Mouse (Mus musculus): ENCODE measurements around the gene Lax1.
"Not testable (repeated sequence)": the region's sequence is repeated elsewhere in the genome, so short reads cannot be mapped to it uniquely, and the experiment has no call there.

Lax1 gene

DNA sequence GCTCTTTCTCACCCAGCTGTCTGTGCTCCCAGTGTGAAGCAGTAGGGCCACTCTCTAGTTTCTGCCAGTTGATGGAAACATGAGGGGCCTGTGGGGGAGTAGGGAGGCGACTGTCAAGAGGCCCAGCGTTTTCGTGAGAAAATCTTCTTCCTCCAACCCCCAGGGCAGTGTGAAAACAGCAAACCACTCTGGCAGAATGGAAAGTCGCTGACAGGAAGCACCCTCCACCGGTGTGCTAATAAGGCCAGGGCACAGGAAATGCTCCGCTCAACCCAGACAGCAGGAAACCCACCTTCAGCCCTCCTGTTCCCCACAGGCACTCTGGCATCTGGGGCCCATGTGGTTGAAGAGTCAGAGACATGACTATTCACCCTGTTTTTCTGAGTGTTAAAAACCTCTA is at the start of gene Lax1:
TSS of gene Lax1 (minus strand) at position 212 of the 400 bp plus-strand sequence.
- DNase-seq (ENCODE audit: low spot score in 2 of 2): no peak

DNA sequence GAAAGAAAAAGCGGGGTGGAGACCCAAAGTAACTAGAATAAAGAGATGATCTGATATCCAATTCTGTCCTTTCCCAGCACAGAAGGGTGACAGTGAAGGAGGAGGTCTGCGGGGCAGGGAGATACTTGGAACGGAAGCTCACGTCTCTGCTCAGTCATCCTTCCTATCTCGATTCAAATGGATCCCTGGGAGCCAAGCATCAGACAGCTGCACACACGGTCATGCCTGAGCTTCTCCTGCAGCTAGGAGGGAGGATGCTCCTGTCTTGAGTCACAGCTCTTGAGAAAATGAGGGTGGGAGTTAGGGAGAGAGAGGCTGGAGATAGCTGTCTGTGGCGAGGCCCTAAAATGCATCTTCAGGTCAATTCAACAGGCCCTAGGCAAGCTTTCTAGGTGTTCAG is 46.8 kb upstream of the Lax1 start:
- peak in 1 of 2 experiments; percentile 15 for DNase-seq (ENCODE audit: low spot score in 2 of 2)

DNA sequence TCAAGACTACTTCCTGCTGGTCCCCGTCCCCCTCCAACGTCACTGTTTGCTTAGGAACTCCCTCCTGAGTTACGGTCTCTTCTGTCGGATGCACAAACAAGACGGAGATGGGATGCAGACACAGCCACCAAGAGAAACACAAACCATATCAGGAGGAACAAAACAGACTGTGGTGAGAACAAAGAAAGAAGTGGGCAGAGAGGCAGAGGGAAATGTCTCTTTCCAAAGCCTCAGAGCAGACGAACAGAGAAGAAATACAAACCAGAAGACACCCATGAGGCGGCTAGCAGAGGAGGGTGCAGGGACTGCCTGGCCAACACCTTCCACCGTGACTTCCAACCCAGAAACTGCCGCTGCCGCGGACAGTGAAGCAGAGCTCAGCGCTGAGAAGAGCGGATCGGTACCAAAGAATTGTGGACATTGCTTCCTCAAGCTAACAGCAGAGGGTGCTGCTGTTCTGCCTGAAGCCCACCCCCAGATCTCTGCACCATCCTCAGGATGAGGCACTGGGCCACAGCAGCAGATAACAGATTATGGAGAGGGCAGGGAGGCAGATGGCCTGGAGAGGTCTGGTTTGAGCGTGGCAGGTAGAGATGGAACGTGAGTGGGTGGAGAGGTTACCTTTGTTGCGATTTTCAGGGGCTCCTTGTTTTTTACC is 46.2 kb upstream of the Lax1 start:
- peak; percentile 58 to 72 for DNase-seq (ENCODE audit: low spot score in 2 of 2)

DNA sequence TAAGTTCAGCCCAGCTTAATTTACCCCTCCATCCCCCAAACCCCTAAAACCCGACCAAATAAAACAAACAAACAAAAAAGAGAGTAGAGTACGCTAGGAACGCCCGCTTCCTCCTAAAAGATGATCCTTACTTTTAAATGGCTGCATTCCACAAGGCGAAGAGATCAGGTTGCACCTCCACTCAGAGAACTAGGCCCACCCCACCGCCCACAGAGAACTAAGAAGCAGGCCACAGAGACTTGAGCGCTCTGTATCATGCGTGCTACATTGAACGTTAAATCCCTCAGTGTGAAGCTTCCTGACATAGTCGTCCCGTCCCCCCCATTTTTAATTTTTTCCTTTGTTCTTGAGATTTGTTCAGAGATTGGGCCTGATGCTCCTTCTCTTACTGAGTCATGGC is 42.9 kb upstream of the Lax1 start:
- DNase-seq (ENCODE audit: low spot score in 2 of 2): no peak

DNA sequence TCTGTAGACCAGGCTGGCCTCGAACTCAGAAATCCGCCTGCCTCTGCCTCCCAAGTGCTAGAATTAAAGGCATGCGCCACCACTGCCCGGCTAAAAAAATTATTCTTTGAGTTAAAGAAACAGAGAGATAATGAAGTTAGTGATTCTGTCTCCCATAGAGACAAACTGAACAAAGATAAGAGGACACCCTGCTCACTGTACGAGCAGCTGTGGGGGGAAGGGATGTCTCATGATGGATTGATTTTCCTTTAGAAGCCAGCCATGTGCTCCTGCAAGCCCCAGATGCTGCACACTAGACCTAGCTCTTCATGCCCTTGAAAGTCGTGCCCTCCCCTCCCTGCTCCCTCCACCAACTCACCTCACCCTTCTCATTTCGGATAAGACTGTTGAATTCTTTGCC is 38.4 kb upstream of the Lax1 start:
- DNase-seq (ENCODE audit: low spot score in 2 of 2): no peak

DNA sequence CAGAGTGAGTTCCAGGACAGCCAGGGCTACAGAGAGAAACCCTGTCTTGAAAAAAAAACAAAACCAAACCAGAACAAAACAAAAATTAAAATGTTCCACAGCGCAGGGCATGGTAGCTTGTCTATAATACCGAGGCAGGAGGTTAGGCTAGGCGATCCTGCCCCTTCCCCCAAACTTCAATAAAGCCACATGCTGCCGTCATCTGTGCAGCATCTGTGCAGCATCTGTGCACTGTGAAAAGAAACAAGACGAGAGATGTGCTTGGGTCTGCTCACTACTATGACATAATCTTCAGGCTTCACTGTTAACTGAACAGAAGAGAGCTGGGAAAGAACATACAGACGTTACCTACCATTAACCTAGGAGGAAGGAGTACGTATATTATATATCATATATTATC is 30.4 kb upstream of the Lax1 start:
- no peak for DNase-seq (ENCODE audit: low spot score in 2 of 2)

DNA sequence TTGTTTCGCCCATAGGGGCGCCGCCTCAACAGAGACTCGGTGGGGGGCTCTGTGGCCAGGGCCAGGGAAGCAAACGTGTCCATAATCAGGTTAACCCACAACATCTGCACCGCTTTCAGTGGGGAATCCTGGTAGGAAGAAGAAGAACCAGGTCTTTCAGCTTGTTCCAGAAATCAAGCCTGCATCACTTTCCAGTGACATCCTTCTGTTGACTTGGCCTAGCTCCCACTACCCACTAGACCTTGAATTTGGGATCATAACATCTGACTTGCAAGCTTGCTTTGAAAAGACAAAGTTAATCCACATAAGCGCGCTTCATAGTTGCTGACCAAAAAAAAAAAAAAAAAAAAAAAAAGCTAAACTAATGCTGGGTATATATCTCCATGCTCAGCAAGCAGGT is 28.9 kb upstream of the Lax1 start:
- no peak for DNase-seq (ENCODE audit: low spot score in 2 of 2)

DNA sequence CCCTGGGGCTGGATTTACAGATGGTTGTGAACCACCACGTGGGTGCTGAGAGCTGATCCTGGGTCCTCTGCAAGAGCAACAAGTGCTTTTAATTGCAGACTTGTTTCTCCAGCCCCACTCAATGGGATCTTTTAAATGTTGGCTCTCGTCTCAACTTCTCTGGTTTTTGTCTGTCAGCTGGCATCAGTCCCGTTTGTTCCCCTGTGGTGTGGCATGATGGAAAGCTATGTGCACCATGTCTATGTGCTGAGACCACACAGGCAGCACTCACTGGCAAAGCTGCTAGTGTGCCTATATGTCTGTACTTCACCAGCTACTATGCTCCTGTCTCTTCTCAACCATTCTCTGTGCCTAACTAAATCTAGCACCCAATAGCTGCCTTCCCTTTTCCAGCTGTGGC is 28.4 kb upstream of the Lax1 start:
- DNase-seq (ENCODE audit: low spot score in 2 of 2): no peak

DNA sequence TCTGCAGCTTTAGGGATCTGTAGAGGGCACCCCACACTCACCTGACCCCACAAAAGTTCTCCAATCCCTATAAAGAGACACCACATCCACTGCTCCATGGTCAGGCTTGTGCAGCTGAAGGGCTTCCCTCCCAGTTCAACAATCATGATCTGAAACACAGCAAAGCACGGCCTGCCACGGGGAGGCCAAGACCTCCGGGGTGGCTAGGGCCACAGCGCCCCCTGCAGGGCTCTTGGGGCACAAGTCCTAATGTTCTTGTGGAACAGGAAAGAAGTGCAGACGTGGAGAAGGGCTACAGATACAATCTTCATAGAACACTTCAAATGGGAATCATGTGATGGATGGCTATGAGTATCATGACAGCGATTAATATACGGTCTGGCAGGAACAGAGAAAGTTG is 26.6 kb upstream of the Lax1 start:
- DNase-seq (ENCODE audit: low spot score in 2 of 2): peak; percentile 49 to 75

DNA sequence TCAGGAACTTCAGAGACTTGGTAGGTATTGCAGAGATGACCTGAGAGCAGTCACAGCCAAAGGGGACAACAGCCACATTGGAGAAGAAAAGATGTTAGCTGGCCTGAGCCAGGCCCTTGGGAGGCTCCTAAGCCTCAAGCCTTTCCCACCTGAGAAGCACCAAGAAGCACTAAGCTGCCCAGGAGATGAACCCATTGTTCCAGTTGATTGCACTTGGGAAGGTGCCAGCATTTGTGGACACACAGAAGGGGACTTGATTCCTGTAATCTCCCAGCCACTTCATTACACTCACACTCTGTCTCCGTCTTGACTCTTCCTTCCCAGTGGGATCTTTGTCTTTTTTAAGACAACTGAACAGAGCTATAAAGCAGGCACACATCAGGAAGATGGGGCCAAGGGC is 25.3 kb upstream of the Lax1 start:
- DNase-seq (ENCODE audit: low spot score in 2 of 2): no peak

DNA sequence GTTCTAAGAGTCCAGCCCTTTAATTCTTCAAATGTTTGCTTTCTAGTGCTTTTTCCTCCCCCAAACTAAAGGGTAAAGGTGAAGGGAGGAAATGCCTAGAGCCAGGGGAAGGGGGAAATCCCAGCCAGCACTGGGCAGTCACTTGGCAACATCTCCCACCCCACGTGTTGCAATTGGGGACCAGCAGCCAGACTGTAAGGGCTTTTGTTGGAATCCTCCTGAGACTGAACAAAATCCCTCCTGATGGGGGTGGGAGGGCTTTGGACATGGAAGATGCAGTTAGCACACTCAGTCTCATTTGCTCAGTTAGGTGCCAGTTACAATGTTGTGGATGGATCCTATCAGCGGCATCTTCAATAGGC is 23.1 kb upstream of the Lax1 start:
- DNase-seq (ENCODE audit: low spot score in 2 of 2): no peak

DNA sequence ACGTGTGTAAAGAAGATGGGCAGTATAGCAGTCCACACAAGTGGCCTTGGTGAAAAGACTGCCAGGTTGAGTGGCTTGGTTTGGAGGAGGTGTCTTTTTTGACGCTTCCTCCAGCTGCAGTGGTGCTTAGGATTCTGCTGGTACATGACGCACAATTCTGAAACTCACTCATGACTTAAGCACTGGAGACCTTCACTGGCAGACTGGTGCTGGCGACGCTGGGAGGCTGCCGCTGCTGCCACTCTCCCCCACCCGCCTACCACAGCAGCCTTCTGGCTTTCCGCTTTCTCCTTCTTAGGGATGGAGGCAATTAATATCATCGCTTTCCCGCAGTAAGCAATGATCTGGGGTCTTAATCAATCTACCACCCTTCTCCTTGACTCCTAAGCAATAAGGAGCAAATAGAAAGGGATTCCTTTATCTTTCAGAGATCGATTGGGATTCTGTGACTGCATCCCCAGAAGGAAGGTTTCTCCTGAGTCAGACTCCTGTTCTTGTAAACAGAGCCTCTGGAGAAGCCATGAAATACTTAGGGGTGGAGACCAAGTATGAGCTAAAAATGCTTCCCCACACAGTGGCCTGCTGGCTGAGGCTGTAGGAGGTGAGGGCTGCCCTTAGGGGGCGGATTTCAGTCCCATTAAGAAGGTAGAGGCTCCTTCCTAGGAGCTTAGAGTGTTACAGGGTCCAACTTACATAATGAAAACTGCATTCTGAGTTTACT is 22.5 kb upstream of the Lax1 start:
- no peak for DNase-seq (ENCODE audit: low spot score in 2 of 2)

DNA sequence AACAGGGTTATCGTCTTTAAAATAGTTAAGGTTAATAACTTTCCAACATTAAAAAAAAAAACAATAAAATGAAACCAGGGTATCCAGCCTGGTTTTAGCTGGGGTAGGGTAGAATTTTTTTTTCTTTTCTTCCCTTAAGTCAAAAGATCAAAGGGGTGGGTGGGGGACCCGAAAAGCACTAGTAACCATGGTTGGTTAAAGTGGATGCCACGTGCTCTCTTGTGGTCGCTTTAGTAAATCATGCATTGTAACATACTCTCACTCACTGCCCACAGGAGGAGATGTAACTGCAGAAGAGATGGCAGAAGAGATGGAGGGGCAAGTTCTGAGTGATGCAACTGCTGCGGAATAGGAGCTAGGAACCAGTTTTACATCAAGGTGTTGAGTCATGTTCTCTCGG is 21.5 kb upstream of the Lax1 start:
- DNase-seq (ENCODE audit: low spot score in 2 of 2): no peak

DNA sequence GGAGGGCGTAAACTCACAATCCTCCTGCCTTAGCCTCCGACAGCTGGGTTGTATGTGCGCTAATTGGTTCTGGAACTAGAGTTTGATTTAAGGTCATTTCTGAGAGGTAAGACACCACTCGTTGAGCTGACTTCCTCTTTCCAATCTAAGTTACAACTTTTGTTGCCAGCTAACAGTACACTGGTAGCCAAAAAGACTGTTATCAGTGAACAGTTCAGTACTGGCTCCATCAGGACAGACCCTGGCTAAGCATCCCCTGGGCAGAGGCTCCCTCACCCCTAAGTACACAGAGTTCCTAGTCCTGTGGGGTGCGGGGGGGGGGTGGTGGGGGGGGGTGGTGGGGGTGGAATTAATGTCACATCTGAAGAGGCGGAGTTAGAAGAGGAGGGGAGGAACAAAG is 21.0 kb upstream of the Lax1 start:
- DNase-seq (ENCODE audit: low spot score in 2 of 2): no peak

DNA sequence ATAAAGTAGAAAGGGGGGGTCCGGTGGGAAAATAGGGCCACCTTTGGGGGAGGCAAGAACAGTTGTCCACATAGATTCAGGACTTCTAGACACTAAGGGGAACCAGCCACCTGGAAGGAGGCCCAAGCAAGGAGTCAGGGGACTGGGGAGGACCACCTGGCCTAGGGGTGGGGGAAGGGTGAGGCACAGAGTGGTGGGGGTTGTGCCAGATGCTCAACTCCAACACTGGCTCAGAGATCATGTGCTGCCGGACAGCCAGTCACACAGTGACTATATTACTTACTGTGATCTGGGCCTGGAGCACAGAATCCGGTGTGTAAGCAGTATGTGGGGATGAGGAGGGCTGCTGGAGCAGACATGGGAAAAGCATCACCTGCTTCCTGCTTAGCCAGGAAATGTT is 19.4 kb upstream of the Lax1 start:
- DNase-seq (ENCODE audit: low spot score in 2 of 2): no peak

DNA sequence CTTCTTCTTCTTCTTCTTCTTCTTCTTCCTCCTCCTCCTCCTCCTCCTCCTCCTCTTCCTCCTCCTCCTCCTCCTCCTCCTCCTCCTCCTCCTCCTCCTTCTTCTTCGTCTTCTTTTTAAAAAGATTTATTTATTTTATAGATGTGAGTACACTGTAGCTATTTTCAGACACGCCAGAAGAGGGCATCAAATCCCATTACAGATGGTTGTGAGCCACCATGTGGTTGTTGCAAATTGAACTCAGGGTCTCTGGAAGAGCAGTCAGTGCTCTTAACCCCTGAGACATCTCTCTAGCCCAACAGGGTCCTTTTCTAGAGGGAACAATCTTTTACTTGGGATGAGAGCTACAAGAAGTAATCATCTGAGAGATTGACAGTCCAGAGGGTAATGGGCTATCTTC is 11.9 kb upstream of the Lax1 start:
- DNase-seq (ENCODE audit: low spot score in 2 of 2): not testable (repeated sequence)

DNA sequence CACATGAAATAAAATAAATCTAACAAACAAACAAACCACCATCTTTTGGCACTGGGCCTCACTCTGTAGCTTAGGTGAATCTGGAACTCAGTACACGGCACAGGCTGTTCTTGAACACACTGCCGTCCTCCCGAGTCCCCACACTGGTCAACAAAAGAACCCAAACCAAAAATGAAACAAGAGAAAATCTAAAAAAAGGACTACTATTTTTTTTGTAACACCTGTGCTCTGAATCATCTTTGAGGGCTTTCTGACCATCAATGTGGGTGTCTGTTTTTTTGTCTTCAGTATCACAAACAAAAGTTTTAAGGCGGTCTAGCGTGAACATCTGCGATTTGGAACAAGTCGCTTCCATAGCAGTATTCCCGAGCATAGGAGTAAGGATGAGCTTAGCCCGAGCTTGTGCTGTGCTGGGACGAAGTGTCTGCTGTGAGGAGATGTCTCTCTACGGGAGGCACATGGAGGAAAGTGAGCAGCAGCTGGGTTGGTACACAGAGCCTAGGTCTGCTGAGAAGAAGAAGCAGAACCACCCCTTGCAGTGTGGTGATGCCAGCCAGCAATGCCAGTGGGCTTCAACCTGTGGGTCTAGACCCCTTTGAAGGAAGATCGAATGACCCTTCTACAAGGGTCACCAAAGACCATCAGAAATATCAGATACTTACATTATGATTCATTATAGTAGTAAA is 8.2 kb upstream of the Lax1 start:
- no peak for DNase-seq (ENCODE audit: low spot score in 2 of 2)

DNA sequence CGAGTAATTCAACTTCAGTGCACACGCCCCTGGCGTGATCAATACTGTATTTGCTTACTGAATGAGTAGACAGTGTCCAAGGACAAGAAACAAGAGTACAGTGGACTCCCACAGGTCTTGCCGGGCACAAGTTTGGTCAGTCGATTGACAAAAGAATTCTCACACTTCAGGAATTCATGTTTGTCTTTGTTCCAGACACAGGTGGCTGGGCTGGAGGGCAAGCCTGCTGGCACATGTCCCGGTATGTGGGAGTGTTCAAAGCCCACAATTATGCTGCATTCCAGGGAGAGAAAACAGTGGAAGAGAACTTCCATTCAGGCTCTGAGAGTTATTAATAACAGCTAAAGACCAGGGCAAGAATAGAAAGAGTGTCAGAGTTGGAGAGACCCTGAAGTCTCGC is 6.0 kb upstream of the Lax1 start:
- DNase-seq (ENCODE audit: low spot score in 2 of 2): peak; percentile 68 to 69

DNA sequence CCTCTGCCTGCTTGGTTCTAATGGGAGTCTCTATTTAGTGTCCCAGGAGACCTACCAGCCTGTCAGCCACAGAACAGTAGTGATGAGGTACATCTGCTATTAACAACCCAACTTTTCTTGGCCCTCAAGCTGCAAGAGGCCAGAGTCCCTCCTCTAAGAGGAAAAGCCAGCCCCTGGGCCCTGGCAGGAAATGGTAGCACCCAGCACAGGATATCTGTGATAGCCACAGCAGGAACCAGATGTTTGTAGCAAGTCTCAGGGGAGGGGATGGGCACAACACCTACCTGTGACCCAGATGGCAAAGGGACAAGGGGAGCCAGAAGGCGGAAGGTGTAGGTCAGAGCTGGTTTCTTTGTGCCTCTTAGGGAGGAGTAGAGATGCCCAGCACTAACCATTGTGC is 5.0 kb upstream of the Lax1 start:
- DNase-seq (ENCODE audit: low spot score in 2 of 2): no peak

DNA sequence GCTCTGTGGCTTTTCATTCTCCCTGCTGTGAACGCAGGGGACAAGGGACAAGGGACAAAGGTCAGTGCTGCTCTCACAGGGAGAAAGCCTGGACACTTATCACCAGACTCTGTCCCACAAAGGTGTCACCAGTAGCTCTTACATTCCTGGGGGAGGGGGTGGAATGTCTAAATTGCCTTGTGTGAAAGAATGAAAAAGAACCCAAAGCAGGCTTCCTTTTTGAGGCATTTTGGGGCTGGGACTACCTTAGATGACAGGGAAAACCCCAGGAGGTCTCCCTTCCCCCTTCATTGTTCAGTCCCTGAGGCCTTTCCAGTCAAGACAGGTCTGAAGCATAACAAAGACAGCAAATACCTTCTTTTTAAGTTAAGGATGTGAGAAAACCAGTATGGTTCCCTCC is 4.4 kb upstream of the Lax1 start:
- DNase-seq (ENCODE audit: low spot score in 2 of 2): no peak

DNA sequence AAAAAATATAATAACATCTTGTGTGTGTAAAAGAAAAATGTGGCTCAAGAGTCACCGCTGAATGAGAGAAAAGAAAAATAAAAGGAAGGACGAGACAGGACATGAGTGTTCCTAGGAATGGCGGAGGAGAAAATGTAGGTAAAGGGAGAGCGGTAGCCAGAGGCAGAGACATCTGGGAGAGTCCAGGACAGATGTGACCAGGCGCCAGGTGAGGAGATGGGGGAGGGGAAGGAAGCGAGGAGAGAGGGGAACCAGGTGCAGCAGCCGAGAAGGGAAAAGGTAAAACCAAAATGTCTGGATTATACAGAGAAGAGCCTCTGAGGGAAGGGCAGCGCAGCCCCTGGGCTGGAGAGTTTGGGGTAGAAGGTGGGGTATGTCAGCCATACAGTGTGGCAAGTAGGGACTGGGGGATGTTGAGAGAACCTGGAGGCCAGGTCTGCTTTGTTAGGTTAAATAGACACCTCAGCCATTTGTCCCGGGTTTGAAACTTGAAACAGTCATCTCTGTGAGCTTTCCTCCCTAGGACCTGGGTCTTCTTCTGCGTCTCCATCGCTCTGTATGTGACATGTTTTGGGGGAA is 3.7 kb upstream of the Lax1 start:
- no peak for DNase-seq (ENCODE audit: low spot score in 2 of 2)

DNA sequence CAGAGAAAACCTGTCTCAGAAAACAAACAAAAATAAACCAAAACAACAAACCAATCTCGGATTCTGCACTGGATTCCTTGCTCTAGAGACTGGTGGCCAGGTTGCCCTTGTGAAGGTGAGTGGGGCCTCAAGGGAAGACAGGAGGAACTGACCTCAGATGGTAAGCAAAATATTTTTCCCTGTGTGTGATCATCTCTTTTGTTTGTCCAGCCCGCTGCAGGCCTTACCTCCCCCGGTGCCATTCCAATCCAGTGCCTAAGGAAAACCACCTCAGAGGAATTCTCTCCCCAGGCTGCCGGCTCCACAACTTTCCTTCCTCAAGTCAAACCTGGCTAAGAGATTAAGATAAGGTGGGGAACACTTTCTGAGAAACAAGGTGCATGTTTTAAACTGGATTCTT is 2.3 kb upstream of the Lax1 start:
- DNase-seq (ENCODE audit: low spot score in 2 of 2): no peak

DNA sequence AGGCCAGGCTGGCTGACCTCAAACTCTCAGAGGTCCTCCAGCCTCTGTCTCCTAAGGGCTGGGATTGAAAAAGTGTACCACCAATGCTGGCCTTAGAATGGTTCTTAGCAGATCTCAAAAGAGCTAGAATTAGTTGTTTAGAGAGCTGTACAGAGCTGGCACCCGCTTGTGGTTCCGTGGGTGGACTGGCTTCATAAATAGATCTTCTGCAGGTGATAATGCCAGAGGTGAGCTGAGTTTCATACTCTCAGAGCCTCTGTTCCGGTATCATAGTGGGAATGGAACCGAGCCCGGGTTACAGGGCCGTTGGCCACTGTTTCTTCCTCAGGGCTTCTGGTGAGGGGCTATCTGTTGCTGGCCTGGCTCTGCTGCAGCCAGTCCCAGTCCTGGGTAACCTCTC is 1.1 kb upstream of the Lax1 start:
- DNase-seq (ENCODE audit: low spot score in 2 of 2): no peak

Data from urinary bladder, postnatal 4 days (tissue).